Mouse (Mus musculus) embryonic facial prominence, embryonic 11.5 days (tissue): ENCODE results near the gene Hmgb1. TPM values are rescaled to one million over a fixed set of nuclear protein-coding genes. Genes with fewer than 3 reads are reported as not detected.
A peak's percentile ranks its signal among the peaks of the same experiment; 100 is the strongest.

Experiments
- ATAC-seq: fragments of 200-750 bp; cut with Nextera tagmentation; replicated peaks from 2 replicates; pipeline ENCODE4 v1.8.0; 2017; ENCODE audit warnings: low read depth; ENCODE audit not compliant: insufficient number of reproducible peaks, low FRiP score, low TSS enrichment
- DNase-seq: peaks from one replicate; pipeline ENCODE4 v3.0.0-alpha.2; 2015; ENCODE audit warnings: low spot score
- H3K27ac ChIP-seq: fragments of 300-500 bp; sonication (generic); replicated peaks from 2 replicates; pipeline ENCODE4 v1.5.1; 2014; ENCODE audit warnings: mild to moderate bottlenecking, low read depth, low read length, control low read depth
- H3K27me3 ChIP-seq: fragments of 300-500 bp; sonication (generic); 2 replicates; pipeline ENCODE4 v1.6.1; 2014; ENCODE audit warnings: mild to moderate bottlenecking, low read length, moderate library complexity, mixed read lengths; ENCODE audit not compliant: control insufficient read depth, insufficient read depth
- H3K36me3 ChIP-seq: fragments of 300-500 bp; sonication (generic); replicated peaks from 2 replicates; pipeline ENCODE4 v1.6.1; 2014; ENCODE audit warnings: low read depth, mild to moderate bottlenecking, low read length, moderate library complexity, mixed read lengths; ENCODE audit not compliant: control insufficient read depth, insufficient read depth
- H3K4me1 ChIP-seq: fragments of 300-500 bp; sonication (generic); 2 replicates; pipeline ENCODE4 v1.6.1; 2014; ENCODE audit warnings: low read length, mixed read lengths; ENCODE audit not compliant: control insufficient read depth, insufficient read depth
- H3K4me2 ChIP-seq: fragments of 300-500 bp; sonication (generic); 2 replicates; pipeline ENCODE4 v1.6.1; 2014; ENCODE audit warnings: low read depth, mild to moderate bottlenecking, control low read depth, low read length, moderate library complexity
- H3K4me3 ChIP-seq: fragments of 300-500 bp; sonication (generic); 2 replicates; pipeline ENCODE4 v1.5.1; 2014; ENCODE audit warnings: low read depth, low read length, control low read depth
- H3K9ac ChIP-seq: fragments of 300-500 bp; sonication (generic); replicated peaks from 2 replicates; pipeline ENCODE4 v1.6.1; 2014; ENCODE audit warnings: mild to moderate bottlenecking, control low read depth, low read length
- H3K9me3 ChIP-seq: fragments of 300-500 bp; sonication (generic); replicated peaks from 2 replicates; pipeline ENCODE4 v1.6.1; 2016; ENCODE audit warnings: mild to moderate bottlenecking, low read length, inconsistent platforms, mixed read lengths; ENCODE audit not compliant: control insufficient read depth
- WGBS: fragments of 180-500 bp; shearing (Covaris S2); extraction: QIAGEN DNeasy Blood & Tissue Kit; methylation state at CpG from one replicate; pipeline ENCODE4 v1.1.7; 2014; 5-methylcytosine and 5-hydroxymethylcytosine counted together
- polyA plus RNA-seq: library from polyadenylated mRNA; unstranded; fragments of >200 nt; fragmentation: Nextera tagmentation; extraction: Ambion mirVana; gene quantifications from 2 replicates; pipeline ENCODE4 v1.2.1, GENCODE M21; 2014

Hmgb1 gene
- polyA plus RNA-seq, 1 experiment from 2014 or later, result 2,281 TPM

GRCm38 (mm10) chr5:149006362-149007294, 177.7 kb downstream of the Hmgb1 start:
- Histone ChIP-seq H3K4me2 (peak overlapping the region; percentile 14; the same call in 1 of the 2 replicates), H3K4me1 (peaks cover 6% of the 10 kb centered on the region), H3K4me3 (no peak overlapping the region), H3K9me3 (no peaks in the 10 kb centered on the region), H3K27me3 (no peaks in the 10 kb centered on the region), H3K27ac (no peak overlapping the region), H3K36me3 (no peaks in the 10 kb centered on the region), H3K9ac (peak overlapping the region; percentile 11)
- ATAC-seq (peak; percentile 71), DNase-seq (peak; percentile 99)
- 14% methylated on average over 26 of the region's 26 CpGs for WGBS

GRCm38 (mm10) chr5:149005701-149006361, 178.5 kb downstream of the Hmgb1 start:
- H3K9ac ChIP-seq, result no peak overlapping the region
- ATAC-seq (no peak), DNase-seq (no peak)
- 71% methylated on average over 9 of the region's 9 CpGs for WGBS
- H3K4me2 ChIP-seq, result no peak overlapping the region
- no peak overlapping the region for H3K27ac ChIP-seq
- H3K9me3 ChIP-seq, result no peaks in the 10 kb centered on the region
- peaks cover 6% of the 10 kb centered on the region for H3K4me1 ChIP-seq
- H3K27me3 ChIP-seq, result no peaks in the 10 kb centered on the region
- no peak overlapping the region for H3K4me3 ChIP-seq
- no peaks in the 10 kb centered on the region for H3K36me3 ChIP-seq

- H3K27ac ChIP-seq, result no peak overlapping the region
- H3K9ac ChIP-seq, result no peak overlapping the region
- H3K27me3 ChIP-seq, result no peaks in the 10 kb centered on the region
- H3K36me3 ChIP-seq, result no peaks in the 10 kb centered on the region
- H3K9me3 ChIP-seq, result no peaks in the 10 kb centered on the region
- WGBS, result 25% methylated on average over 9 of the region's 9 CpGs
- no peak overlapping the region for H3K4me2 ChIP-seq
- ATAC-seq (no peak), DNase-seq (no peak)
- H3K4me1 ChIP-seq, result peaks cover 6% of the 10 kb centered on the region
- no peak overlapping the region for H3K4me3 ChIP-seq
Measured at GRCm38 (mm10) chr5:149005083-149005482, 179.2 kb downstream of the Hmgb1 start.

- no peak overlapping the region for H3K27ac ChIP-seq
- H3K4me3 ChIP-seq, result no peak overlapping the region
- H3K4me1 ChIP-seq, result peaks cover 6% of the 10 kb centered on the region
- no peaks in the 10 kb centered on the region for H3K27me3 ChIP-seq
- no peak overlapping the region for H3K9ac ChIP-seq
- WGBS, result 22% methylated on average over 2 of the region's 2 CpGs
- no peaks in the 10 kb centered on the region for H3K9me3 ChIP-seq
- ATAC-seq, result no peak
- H3K4me2 ChIP-seq, result no peak overlapping the region
- no peak for DNase-seq
- H3K36me3 ChIP-seq, result no peaks in the 10 kb centered on the region
Measured at GRCm38 (mm10) chr5:149003137-149003536, 181.2 kb downstream of the Hmgb1 start.

- Histone ChIP-seq H3K4me2 (no peak overlapping the region), H3K4me3 (no peak overlapping the region), H3K27me3 (no peaks in the 10 kb centered on the region), H3K9ac (peak overlapping the region; percentile 23; the same call in 1 of the 2 replicates), H3K9me3 (no peaks in the 10 kb centered on the region), H3K27ac (no peak overlapping the region), H3K36me3 (no peaks in the 10 kb centered on the region), H3K4me1 (peaks cover 6% of the 10 kb centered on the region)
- WGBS, result 57% methylated on average over 6 of the region's 6 CpGs
- DNase-seq (no peak), ATAC-seq (no peak)
Measured at GRCm38 (mm10) chr5:149002803-149003115, 181.5 kb downstream of the Hmgb1 start.

- no peak overlapping the region for H3K4me3 ChIP-seq
- peak overlapping the region; percentile 23; the same call in 1 of the 2 replicates for H3K9ac ChIP-seq
- WGBS, result 32% methylated on average over 20 of the region's 20 CpGs
Measured at GRCm38 (mm10) chr5:149002034-149002802, 182.1 kb downstream of the Hmgb1 start.

GRCm38 (mm10) chr5:148999802-149000201, 184.5 kb downstream of the Hmgb1 start:
- H3K4me1 ChIP-seq, result peaks cover 6% of the 10 kb centered on the region
- H3K36me3 ChIP-seq, result no peaks in the 10 kb centered on the region
- no peak overlapping the region for H3K27ac ChIP-seq
- no peak overlapping the region for H3K9ac ChIP-seq
- DNase-seq (no peak), ATAC-seq (no peak)
- H3K4me2 ChIP-seq, result no peak overlapping the region
- H3K4me3 ChIP-seq, result no peak overlapping the region
- H3K27me3 ChIP-seq, result no peaks in the 10 kb centered on the region
- H3K9me3 ChIP-seq, result no peaks in the 10 kb centered on the region
- WGBS, result 91% methylated on average over 7 of the region's 7 CpGs

More at GRCm38 (mm10) chr5:149002034-149002802, 182.1 kb downstream of the Hmgb1 start:
- DNase-seq, result peak; percentile 45
- no peak overlapping the region for H3K4me2 ChIP-seq
- no peak for ATAC-seq
- peaks cover 6% of the 10 kb centered on the region for H3K4me1 ChIP-seq
- H3K27ac ChIP-seq, result peak overlapping the region; percentile 67; the same call in 1 of the 2 replicates
- H3K9me3 ChIP-seq, result no peaks in the 10 kb centered on the region
- H3K36me3 ChIP-seq, result no peaks in the 10 kb centered on the region
- no peaks in the 10 kb centered on the region for H3K27me3 ChIP-seq
